Mouse (Mus musculus) forebrain, embryonic 16.5 days (tissue): ENCODE measurements around the gene Lrrc2. TPM values are rescaled to one million over a fixed set of nuclear protein-coding genes. Genes with fewer than 3 reads are reported as not detected.

Source experiments
- ATAC-seq: fragments of 200-750 bp; cut with Nextera tagmentation; 2 replicates; pipeline ENCODE4 v1.8.0; 2017; ENCODE audit warnings: mild to moderate bottlenecking, moderate library complexity
- H3K27ac ChIP-seq: fragments of 300-500 bp; sonication (generic); 2 replicates; pipeline ENCODE4 v1.5.1; 2014; ENCODE audit warnings: low read length, control low read depth
- H3K27me3 ChIP-seq: fragments of 300-500 bp; sonication (generic); replicated peaks from 2 replicates; pipeline ENCODE4 v1.6.1; 2014; ENCODE audit warnings: low read length; ENCODE audit not compliant: control insufficient read depth, insufficient read depth
- H3K36me3 ChIP-seq: fragments of 300-500 bp; sonication (generic); 2 replicates; pipeline ENCODE4 v1.6.1; 2014; ENCODE audit not compliant: control insufficient read depth, insufficient read depth
- H3K4me1 ChIP-seq: fragments of 300-500 bp; sonication (generic); replicated peaks from 2 replicates; pipeline ENCODE4 v1.6.1; 2014; ENCODE audit warnings: low read length; ENCODE audit not compliant: control insufficient read depth, insufficient read depth
- H3K4me2 ChIP-seq: fragments of 300-500 bp; sonication (generic); 2 replicates; pipeline ENCODE4 v1.6.1; 2014; ENCODE audit warnings: mild to moderate bottlenecking, low read length, control low read depth
- H3K4me3 ChIP-seq: fragments of 300-500 bp; sonication (generic); replicated peaks from 2 replicates; pipeline ENCODE4 v1.5.1; 2014; ENCODE audit warnings: mild to moderate bottlenecking, low read length, control low read depth
- H3K9ac ChIP-seq: fragments of 300-500 bp; sonication (generic); replicated peaks from 2 replicates; pipeline ENCODE4 v1.6.1; 2014; ENCODE audit warnings: low read depth, low read length, control low read depth
- H3K9me3 ChIP-seq: fragments of 300-500 bp; sonication (generic); 2 replicates; pipeline ENCODE4 v1.6.1; 2016; ENCODE audit warnings: low read length; ENCODE audit not compliant: control insufficient read depth
- WGBS: fragments of 180-500 bp; shearing (Covaris S2); extraction: QIAGEN DNeasy Blood & Tissue Kit; methylation state at CpG from one replicate; pipeline ENCODE4 v1.1.7; 2014; 5-methylcytosine and 5-hydroxymethylcytosine counted together
- polyA plus RNA-seq: library from polyadenylated mRNA; unstranded; fragments of >200 nt; fragmentation: Nextera tagmentation; extraction: Ambion mirVana; gene quantifications from 2 replicates; pipeline ENCODE4 v1.2.1, GENCODE M21; 2015

The Lrrc2 gene
- polyA plus RNA-seq, 1 experiment from 2014 or later, result 0.57 TPM

DNA sequence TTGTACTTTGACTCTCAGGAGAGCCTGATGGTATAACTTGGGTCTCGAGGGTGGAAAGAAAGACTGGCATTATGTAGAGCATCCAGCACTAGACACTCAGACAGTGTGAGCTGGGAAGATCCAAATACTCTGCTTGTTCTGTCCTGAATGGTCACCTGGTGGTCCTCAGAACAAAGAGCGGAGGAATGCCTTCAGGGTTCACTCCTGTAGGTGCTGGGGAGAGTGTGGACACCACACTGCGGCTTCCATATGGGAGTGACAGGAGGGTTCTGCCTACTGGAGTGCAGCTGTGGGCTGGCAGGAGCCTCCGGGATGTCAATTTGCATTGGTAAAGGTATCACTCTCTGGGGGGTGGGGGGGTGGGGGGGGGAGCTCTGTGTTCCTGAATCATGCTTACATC, 31.0 kb downstream of the Lrrc2 start:
- no peak overlapping the region for H3K4me2 ChIP-seq
- no peaks in the 10 kb centered on the region for H3K27me3 ChIP-seq
- 56% methylated on average over 4 of the region's 4 CpGs for WGBS
- no peaks in the 10 kb centered on the region for H3K9me3 ChIP-seq
- H3K36me3 ChIP-seq, result no peaks in the 10 kb centered on the region
- H3K4me1 ChIP-seq, result no peaks in the 10 kb centered on the region
- H3K27ac ChIP-seq, result no peak overlapping the region
- H3K9ac ChIP-seq, result no peak overlapping the region
- ATAC-seq, result no peak
- no peak overlapping the region for H3K4me3 ChIP-seq

DNA sequence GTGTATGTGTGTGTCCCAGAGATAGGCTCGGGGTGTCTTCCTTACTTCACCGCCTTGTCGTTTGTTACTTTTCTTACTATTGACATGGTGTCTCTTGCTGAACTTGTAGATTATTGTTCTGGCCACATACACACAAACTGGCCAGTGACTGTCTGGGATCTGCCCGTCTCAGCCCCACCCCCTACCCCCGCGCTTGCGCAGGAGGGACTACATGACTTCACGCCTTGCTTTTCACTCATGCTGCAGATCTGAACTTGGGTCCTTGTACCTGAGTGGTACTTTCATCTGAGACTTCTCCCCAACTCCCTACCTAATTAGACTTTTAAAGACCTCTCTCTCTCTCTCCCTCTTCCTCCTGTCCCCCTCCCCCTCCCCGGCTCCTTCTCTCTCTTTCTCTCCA, 32.8 kb downstream of the Lrrc2 start:
- no peak overlapping the region for H3K27ac ChIP-seq
- no peak overlapping the region for H3K4me2 ChIP-seq
- H3K36me3 ChIP-seq, result no peaks in the 10 kb centered on the region
- no peaks in the 10 kb centered on the region for H3K4me1 ChIP-seq
- no peaks in the 10 kb centered on the region for H3K9me3 ChIP-seq
- no peak for ATAC-seq
- WGBS, result 94% methylated on average over 9 of the region's 9 CpGs
- H3K4me3 ChIP-seq, result no peak overlapping the region
- no peaks in the 10 kb centered on the region for H3K27me3 ChIP-seq
- no peak overlapping the region for H3K9ac ChIP-seq

DNA sequence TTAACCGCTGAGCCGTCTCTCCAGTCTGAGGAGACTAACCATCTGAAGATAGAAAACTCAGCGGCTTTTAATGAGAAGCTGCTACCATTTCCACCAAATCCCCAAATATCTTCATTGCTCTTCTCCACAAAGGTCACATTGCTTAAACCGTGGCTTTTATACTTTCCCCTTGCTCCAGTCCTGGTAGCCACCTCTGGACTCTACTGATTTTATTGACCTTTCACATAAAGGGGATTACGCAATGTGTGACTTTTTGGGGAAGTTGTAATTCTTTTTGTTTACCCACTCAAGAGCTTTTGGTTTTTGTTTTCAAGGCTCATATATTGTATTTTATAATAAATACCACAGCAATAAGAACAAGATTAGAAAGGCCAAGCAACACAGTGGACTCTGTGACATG, 34.2 kb downstream of the Lrrc2 start:
- ATAC-seq, result no peak
- Histone ChIP-seq H3K36me3 (no peaks in the 10 kb centered on the region), H3K27me3 (no peaks in the 10 kb centered on the region), H3K27ac (no peak overlapping the region), H3K9ac (no peak overlapping the region), H3K4me3 (no peak overlapping the region), H3K4me2 (no peak overlapping the region), H3K4me1 (no peaks in the 10 kb centered on the region), H3K9me3 (no peaks in the 10 kb centered on the region)
- 93% methylated on average over 5 of the region's 5 CpGs for WGBS

DNA sequence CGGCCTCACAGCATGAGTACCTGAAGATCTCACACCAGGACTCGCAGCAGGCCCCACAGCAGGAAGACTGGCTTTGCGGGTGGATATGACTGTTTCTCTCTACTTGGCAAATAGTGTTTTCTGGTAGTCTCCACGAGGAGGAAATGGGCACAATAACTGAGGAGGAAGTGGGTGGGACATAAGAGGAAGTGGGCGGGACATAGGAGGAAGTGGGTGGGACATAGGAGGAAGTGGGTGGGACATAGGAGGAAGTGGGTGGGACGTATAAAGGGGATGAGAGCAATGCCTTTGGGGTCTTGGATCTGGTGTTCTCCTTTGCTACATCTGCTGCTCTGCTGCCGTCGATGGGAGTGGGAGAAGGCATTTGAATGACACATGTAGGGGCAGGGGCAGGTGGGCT, 34.6 kb downstream of the Lrrc2 start:
- no peak overlapping the region for H3K9ac ChIP-seq
- H3K27me3 ChIP-seq, result no peaks in the 10 kb centered on the region
- H3K4me2 ChIP-seq, result no peak overlapping the region
- H3K9me3 ChIP-seq, result no peaks in the 10 kb centered on the region
- no peak for ATAC-seq
- WGBS, result 84% methylated on average over 8 of the region's 8 CpGs
- no peak overlapping the region for H3K4me3 ChIP-seq
- no peaks in the 10 kb centered on the region for H3K36me3 ChIP-seq
- no peaks in the 10 kb centered on the region for H3K4me1 ChIP-seq
- H3K27ac ChIP-seq, result no peak overlapping the region

DNA sequence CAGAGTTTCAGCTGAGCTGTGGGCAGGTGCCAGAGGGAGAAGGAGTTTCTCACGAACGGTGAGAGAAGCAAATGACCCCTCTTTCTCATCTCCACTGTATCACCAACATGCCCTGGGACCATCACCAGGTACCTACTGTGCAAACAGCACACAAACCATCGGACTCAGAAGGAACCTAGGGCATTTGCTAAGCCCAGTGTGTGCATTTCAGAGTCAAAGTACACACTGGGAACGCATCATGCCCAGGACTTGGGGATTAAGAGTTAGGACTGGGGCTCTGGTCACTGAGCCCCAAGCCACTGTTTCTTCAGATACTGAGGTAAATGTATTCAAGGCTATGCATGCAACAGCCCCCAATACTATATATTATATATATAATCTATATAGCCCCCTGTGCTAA, 36.0 kb downstream of the Lrrc2 start:
- no peak for ATAC-seq
- no peaks in the 10 kb centered on the region for H3K4me1 ChIP-seq
- H3K4me3 ChIP-seq, result no peak overlapping the region
- H3K9me3 ChIP-seq, result no peaks in the 10 kb centered on the region
- no peaks in the 10 kb centered on the region for H3K36me3 ChIP-seq
- H3K4me2 ChIP-seq, result no peak overlapping the region
- H3K27me3 ChIP-seq, result no peaks in the 10 kb centered on the region
- H3K27ac ChIP-seq, result no peak overlapping the region
- no peak overlapping the region for H3K9ac ChIP-seq
- 75% methylated on average over 4 of the region's 4 CpGs for WGBS

DNA sequence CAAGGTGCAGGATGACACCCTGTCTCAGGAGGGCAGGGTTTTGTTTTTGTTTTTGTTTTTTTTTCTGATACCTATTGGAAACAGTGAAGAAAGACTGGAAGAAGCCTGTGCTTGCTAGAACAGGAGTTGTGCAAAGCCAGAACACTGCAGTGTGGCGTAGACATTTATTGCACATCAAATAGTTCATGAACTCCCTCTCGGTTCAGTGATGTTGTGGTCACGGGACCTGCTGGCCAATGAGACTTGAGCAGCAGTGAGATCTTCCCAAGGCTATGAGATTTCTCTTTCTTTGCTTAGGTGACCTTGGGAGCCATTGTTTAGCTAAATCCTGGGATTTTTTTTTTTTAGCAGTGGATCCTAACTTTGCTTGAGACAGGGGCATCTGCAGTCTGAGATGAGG, 36.7 kb downstream of the Lrrc2 start:
- Histone ChIP-seq H3K4me2 (no peak overlapping the region), H3K9me3 (no peaks in the 10 kb centered on the region), H3K4me1 (no peaks in the 10 kb centered on the region), H3K36me3 (no peaks in the 10 kb centered on the region), H3K9ac (no peak overlapping the region), H3K4me3 (no peak overlapping the region), H3K27me3 (no peaks in the 10 kb centered on the region), H3K27ac (no peak overlapping the region)
- no peak for ATAC-seq
- 77% methylated on average over 3 of the region's 3 CpGs for WGBS

DNA sequence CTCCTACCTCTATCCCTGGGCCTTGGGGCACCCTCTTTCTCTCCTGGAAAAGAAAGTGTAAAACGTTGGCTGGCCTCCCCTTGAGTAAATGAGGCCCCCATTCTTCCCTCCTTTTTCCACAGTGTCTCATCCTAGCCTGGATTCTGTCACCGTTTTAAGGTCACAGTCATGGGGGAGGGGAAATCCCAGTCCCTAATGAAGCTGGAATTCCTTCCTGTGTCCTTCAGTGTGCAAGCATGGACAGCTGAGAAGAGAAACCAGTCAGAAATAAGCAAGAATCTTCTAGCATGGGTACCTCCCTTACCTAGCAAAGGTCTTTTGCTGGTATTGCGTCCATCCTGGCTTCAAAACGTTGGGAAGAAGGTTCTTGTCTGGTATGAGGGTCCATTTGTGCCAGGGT, 37.8 kb downstream of the Lrrc2 start:
- H3K4me2 ChIP-seq, result no peak overlapping the region
- no peak overlapping the region for H3K4me3 ChIP-seq
- no peaks in the 10 kb centered on the region for H3K27me3 ChIP-seq
- no peak overlapping the region for H3K27ac ChIP-seq
- no peak for ATAC-seq
- 69% methylated on average over 4 of the region's 4 CpGs for WGBS
- no peaks in the 10 kb centered on the region for H3K4me1 ChIP-seq
- H3K9me3 ChIP-seq, result no peaks in the 10 kb centered on the region
- H3K36me3 ChIP-seq, result no peaks in the 10 kb centered on the region
- no peak overlapping the region for H3K9ac ChIP-seq

DNA sequence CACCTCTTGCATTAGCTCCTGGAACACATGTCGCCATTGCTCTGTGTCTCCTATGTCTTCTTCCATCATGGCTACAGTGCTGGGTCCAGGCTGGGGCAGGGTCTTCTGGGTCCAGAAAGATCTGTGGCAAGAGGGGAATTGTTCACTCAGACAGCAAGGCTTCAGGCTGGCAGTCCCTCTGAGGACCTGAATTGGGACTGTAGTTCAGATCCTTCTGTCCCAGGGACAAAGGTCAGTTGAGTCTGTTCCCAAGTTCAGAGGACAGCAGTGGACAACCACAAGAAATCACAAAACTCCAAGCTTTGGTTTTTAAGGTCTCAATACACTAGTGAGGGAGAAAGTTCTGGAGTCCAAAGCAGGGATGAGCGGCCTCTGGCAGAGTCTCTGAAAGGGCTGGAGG, 38.2 kb downstream of the Lrrc2 start:
- H3K4me1 ChIP-seq, result no peaks in the 10 kb centered on the region
- ATAC-seq, result no peak
- H3K4me3 ChIP-seq, result no peak overlapping the region
- no peaks in the 10 kb centered on the region for H3K9me3 ChIP-seq
- no peak overlapping the region for H3K9ac ChIP-seq
- H3K27ac ChIP-seq, result no peak overlapping the region
- H3K4me2 ChIP-seq, result no peak overlapping the region
- 89% methylated on average over 2 of the region's 2 CpGs for WGBS
- no peaks in the 10 kb centered on the region for H3K27me3 ChIP-seq
- no peaks in the 10 kb centered on the region for H3K36me3 ChIP-seq

DNA sequence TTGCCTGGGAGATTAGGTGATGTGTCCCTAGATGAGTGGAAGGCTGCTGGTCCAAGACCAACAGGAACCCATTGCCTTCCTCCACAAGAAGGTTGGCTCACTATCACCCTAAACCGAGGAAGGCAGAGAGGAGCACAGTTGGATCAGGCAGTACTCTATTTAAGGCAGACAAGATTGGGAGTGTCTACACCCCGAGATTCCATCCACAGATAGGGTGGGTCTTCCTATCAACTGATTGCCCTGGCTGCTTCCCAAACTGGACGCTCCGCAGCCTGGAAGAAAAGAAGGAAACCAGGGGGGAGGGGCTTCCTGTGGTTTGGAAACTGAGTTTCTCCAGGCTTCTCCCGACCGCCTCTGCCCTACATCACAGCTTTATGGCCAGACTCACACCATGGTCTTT, 38.9 kb downstream of the Lrrc2 start, which contains the start of gene Rtp3:
TSS of gene Rtp3 (minus strand) at position 380 of the 400 bp plus-strand sequence.
- Histone ChIP-seq H3K4me3 (no peak within 1 kb of the TSS), H3K4me1 (no peaks in the 10 kb centered on the region), H3K9me3 (no peaks in the 10 kb centered on the region), H3K36me3 (no peaks in the 10 kb centered on the region), H3K27me3 (no peaks in the 10 kb centered on the region), H3K9ac (no peak within 1 kb of the TSS), H3K27ac (no peak within 1 kb of the TSS), H3K4me2 (no peak within 1 kb of the TSS)
- ATAC-seq, result no peak
- WGBS, result 79% methylated on average over 6 of the region's 6 CpGs

DNA sequence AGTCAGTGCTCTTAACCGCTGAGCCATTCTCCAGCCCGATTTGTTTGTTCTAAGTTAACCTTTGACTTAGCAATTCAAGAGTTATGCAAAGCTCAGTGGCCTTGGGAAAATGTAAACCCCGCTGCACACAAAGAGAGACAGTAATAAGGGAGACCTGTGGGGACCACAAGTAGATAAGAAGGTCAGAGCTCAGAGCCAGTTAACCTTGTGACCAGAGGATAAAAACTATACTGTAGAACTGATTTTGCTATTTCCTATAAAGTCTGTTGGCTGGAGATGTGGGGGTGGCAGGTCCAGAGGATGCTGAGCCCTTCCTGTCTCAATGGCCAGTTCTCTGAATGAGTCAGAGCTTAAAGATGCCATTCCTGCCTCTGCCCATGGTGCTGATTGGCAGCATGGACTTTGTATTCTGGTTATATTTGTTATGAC, 42.0 kb downstream of the Lrrc2 start:
- Histone ChIP-seq H3K4me3 (no peak overlapping the region), H3K27ac (no peak overlapping the region), H3K9ac (no peak overlapping the region), H3K36me3 (no peaks in the 10 kb centered on the region), H3K9me3 (no peaks in the 10 kb centered on the region), H3K4me2 (no peak overlapping the region), H3K4me1 (no peaks in the 10 kb centered on the region), H3K27me3 (no peaks in the 10 kb centered on the region)
- ATAC-seq, result no peak
- 65% methylated on average over 3 of the region's 3 CpGs for WGBS
